Mouse (Mus musculus): ENCODE measurements around the gene Cdcp2.

Cdcp2 gene

GRCm38 (mm10) chr4:107130534-107130933 is 33.8 kb downstream of the Cdcp2 start:
- DNase-seq (ENCODE audit: low spot score) = peak; percentile 17

DNA sequence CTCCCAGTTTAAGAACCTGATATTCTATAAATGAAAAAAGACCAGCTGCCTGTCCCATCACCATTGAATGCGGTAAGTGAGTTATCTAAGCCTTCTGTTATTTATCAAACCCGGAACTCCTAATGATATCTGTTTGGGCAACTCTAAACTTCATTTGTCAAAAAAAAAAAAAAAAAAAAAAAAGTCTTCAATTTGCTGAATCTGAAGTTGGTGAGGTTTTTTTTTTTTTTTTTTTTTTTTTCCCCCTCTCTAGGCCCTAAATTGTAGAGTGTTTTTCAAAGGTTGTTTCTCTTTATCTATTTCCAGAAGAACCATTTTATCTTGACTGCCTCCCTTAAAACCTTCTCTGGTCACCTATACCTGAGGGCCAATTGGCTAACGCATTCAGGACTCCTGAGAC is 38.2 kb downstream of the Cdcp2 start:
- DNase-seq (ENCODE audit: low spot score) = no peak

GRCm38 (mm10) chr4:107135663-107136062 is 39.0 kb downstream of the Cdcp2 start:
- DNase-seq (ENCODE audit: low spot score) = no peak

GRCm38 (mm10) chr4:107136531-107136930 is 39.8 kb downstream of the Cdcp2 start:
- DNase-seq (ENCODE audit: low spot score) = no peak

DNA sequence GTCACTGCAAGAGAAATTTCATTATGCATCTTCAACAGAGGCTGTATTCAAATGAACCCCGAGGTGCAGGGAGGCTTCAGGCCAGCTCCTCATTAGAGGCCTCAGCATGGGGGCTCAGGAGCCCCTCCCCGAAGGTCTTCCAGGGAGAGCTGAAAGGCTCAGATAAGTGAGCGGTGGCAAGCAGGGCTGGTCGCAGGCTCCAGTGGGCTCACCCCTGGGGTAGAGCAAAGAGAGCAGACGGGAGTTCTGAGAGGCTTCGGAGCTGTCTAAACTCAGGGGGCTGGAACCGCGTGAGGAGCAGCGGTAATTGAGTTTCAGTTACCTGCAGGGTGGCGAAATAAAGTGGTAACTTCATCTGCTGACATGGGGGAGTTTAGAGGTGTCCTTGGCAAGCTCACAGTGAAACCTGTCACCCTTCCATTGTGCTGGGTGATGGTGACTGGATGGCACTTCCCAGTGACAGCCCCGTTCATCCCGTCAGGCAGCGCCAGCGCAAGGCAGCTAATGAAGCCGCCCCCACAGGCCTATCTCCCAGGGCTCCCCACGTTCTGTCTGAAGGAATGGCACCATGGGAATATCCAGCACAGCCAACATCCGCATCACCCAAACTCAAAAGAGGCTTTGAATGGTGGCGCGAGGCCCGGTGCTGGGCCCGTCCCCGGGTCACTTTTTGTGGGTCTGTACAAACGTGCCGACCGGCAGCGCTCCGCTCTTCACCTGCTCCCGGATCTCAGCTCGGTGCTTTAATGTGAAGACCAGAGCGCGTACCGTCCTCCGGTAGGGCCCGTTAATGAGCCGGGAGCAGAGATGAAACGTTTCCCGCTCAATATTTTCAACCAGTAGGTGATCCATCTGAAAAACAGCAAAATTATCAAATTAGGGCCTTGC is 42.5 kb downstream of the Cdcp2 start:
- no peak for DNase-seq (ENCODE audit: low spot score)

GRCm38 (mm10) chr4:107139836-107140631 is 43.3 kb downstream of the Cdcp2 start:
- no peak for DNase-seq (ENCODE audit: low spot score)

GRCm38 (mm10) chr4:107143511-107143910 is 46.8 kb downstream of the Cdcp2 start:
- DNase-seq (ENCODE audit: low spot score) = no peak

DNA sequence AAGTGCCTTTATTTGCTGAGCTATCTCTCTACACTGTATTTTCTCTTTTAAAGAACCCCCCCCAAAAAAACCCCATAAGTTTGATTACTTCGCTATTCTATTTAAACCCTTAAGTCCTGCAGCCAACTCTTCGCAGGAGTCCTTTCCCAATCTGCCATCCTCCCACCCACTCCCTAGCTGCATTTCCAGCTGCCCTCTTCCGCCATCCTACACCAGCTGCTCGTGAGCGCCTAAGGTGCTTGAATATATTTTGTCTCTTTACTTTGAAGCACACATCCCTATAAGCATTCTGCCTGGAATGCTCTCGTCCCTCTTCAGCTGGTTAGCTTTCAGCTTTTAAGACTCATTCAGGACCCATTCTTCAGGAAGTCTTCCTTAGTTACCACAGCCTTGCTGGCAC is 54.3 kb downstream of the Cdcp2 start:
- DNase-seq (ENCODE audit: low spot score) = no peak

- DNase-seq (ENCODE audit: low spot score) = no peak
These were observed 55.9 kb downstream of the Cdcp2 start for GRCm38 (mm10) chr4:107152571-107152970.

GRCm38 (mm10) chr4:107156983-107157401 is 60.3 kb downstream of the Cdcp2 start:
- no peak for DNase-seq (ENCODE audit: low spot score)

DNA sequence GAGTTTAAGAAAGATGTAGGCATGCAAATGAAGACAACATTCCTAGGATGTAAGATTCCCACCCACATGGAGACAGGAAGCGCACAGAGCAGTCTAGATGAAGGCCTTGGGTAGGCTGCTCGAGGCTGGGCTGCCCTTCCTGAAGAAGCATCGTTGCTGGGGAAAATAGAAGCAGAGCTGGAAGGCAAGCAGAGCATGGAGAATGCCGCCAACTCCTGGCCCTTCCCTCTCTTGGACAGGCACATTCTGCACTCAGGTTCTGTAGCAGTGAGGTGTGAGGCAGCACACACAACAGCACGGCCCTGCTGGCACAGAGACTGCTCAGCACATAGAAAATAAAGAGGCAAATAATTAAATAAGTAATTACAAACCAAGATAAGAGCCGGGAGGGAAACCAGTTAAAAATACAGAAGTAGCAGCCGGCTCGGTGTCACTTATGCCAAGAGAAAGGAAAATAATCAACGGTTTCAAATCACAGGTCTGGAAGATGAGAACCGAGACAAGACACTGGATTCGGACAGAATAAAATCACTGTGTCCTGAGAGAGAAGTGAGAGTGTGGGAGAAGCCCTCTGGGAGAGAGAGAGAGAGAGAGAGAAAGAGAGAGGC is 62.6 kb downstream of the Cdcp2 start:
- no peak for DNase-seq (ENCODE audit: low spot score)

GRCm38 (mm10) chr4:107160181-107160580 is 63.5 kb downstream of the Cdcp2 start:
- DNase-seq (ENCODE audit: low spot score) = no peak
